ENCODE assay signal across 30 mouse cellular contexts in genomic region chr1:181537627-181538525, GRCm38 (mm10). TPM values are rescaled to one million over a fixed set of nuclear protein-coding genes. Genes with fewer than 3 reads are reported as not detected.
DNase-seq lines count a peak whose midpoint lies in the region; TF ChIP-seq lines count a peak whose summit lies in the region.
"Had no signal": no experiment of that assay in that cellular context is flagged by ENCODE, and none has a peak within 500 bp of the region (broad histone marks: within the 10 kb centered on the region; RNA-seq: fewer than 3 reads in every experiment).

No protein-coding gene starts in this region.

- no peak for TF ChIP-seq CTCF in MEL (IDR thresholded peaks at IDR 0.05 in 2 of 3, conservative IDR thresholded peaks at IDR 0.05 in 1 of 3; ENCODE audit: control insufficient read depth in 1 of 3, insufficient read depth in 1 of 3, low read depth in 2 of 3, low read length in 3 of 3, poor library complexity in 1 of 3, severe bottlenecking in 1 of 3)
- 0 out of 2 replicates have a peak, but pooled peaks have one; percentile 9 for TF ChIP-seq CTCF in bone marrow macrophage, adult 2 months (IDR thresholded peaks at IDR 0.05; ENCODE audit: low read depth, low read length)

- peak; percentile 87 to 94 for TF ChIP-seq EP300 in MEL (IDR thresholded peaks at IDR 0.05; ENCODE audit: low read depth in 1 of 2, low read length in 2 of 2)

- no peak for TF ChIP-seq POLR2A in MEL (IDR thresholded peaks at IDR 0.05; ENCODE audit: control insufficient read depth in 1 of 2, insufficient read depth in 1 of 2, low read depth in 1 of 2, low read length in 2 of 2, poor library complexity in 1 of 2)
- TF ChIP-seq POLR2A in bone marrow macrophage, adult 2 months (IDR thresholded peaks at IDR 0.05; ENCODE audit: borderline replicate concordance, low read depth, low read length), result no peak

- TF ChIP-seq RAD21 in MEL (IDR thresholded peaks at IDR 0.05; ENCODE audit: low read depth, low read length), result no peak

- no peak overlapping the region for H3K4me3 ChIP-seq in MEL (ENCODE audit: control insufficient read depth in 1 of 2, insufficient read depth in 1 of 2, low read depth in 2 of 2, low read length in 2 of 2)
- no peak overlapping the region for H3K4me3 ChIP-seq in bone marrow macrophage, adult 2 months (ENCODE audit: insufficient read depth, low read length)
- H3K4me3 ChIP-seq: embryonic facial prominence, embryonic 12.5 days; forebrain, embryonic 15.5 days; gastrocnemius, adult 2 months; hindbrain, embryonic 13.5 days had no signal

- H3K36me3 ChIP-seq in MEL (ENCODE audit: control insufficient read depth in 1 of 2, insufficient read depth in 2 of 2, low read length in 2 of 2), result peaks cover 0 to 15% of the 10 kb centered on the region in 2 experiments; a peak in 2 of 4 replicates
- H3K36me3 ChIP-seq: embryonic facial prominence, embryonic 12.5 days; forebrain, embryonic 15.5 days; hindbrain, embryonic 13.5 days had no signal

- peak; percentile 41 to 51 for DNase-seq in adrenal gland, postnatal 36 days
- no peak for DNase-seq in adrenal gland, adult 8-10 months
- DNase-seq in kidney, postnatal 14 days, result peak; percentile 10
- no peak for DNase-seq in kidney, adult 18-20 months
- DNase-seq in MEL (ENCODE audit: low read depth, low spot score), result peak; percentile 75
- DNase-seq in retina, postnatal 1 day, result no peak
- DNase-seq: cerebellum, adult 11-12 months; cerebellum, adult 9-11 months; embryo, embryonic 11 days; gastrocnemius, adult 2 months; gastrocnemius, postnatal 36 days; heart, adult 18-20 months; heart, postnatal 4 days; liver; lung, adult 2 months; midbrain, embryonic 14.5 days; right cerebral cortex, postnatal 14 days; spleen, adult 18-20 months; thymus, postnatal 14 days had no signal

- H3K27ac ChIP-seq in MEL (ENCODE audit: control insufficient read depth, low read depth, low read length), result peak overlapping the region; percentile 5; the same call in 1 of the 2 replicates
- H3K27ac ChIP-seq in bone marrow macrophage, adult 2 months (ENCODE audit: insufficient read depth, low read depth, low read length), result no peak overlapping the region
- H3K27ac ChIP-seq: embryonic facial prominence, embryonic 12.5 days; forebrain, embryonic 15.5 days; gastrocnemius, adult 2 months; hindbrain, embryonic 13.5 days; liver, embryonic 14.5 days had no signal

- H3K27me3 ChIP-seq in MEL (ENCODE audit: control insufficient read depth in 1 of 2, insufficient read depth in 2 of 2, low read length in 2 of 2), result no peaks in the 10 kb centered on the region
- H3K27me3 ChIP-seq: embryonic facial prominence, embryonic 12.5 days; forebrain, embryonic 15.5 days; hindbrain, embryonic 13.5 days had no signal

- H3K9me3 ChIP-seq in MEL (replicated peaks; ENCODE audit: insufficient read depth, low read length), result no peaks in the 10 kb centered on the region
- H3K9me3 ChIP-seq: embryonic facial prominence, embryonic 12.5 days; forebrain, embryonic 15.5 days; hindbrain, embryonic 13.5 days had no signal

- peaks cover 4 to 34% of the 10 kb centered on the region in 2 experiments; a peak in 3 of 4 replicates for H3K4me1 ChIP-seq in MEL (ENCODE audit: control insufficient read depth in 1 of 2, insufficient read depth in 2 of 2, low read length in 2 of 2)
- peaks cover 8% of the 10 kb centered on the region for H3K4me1 ChIP-seq in bone marrow macrophage, adult 2 months (ENCODE audit: control insufficient read depth, insufficient read depth, low read length)
- H3K4me1 ChIP-seq: forebrain, embryonic 15.5 days had no signal

- H3K79me2 ChIP-seq in MEL (ENCODE audit: control insufficient read depth, insufficient read depth, low read length, poor library complexity), result no peaks in the 10 kb centered on the region

- no peak overlapping the region for H3K9ac ChIP-seq in MEL (ENCODE audit: control insufficient read depth, low read depth, low read length, poor library complexity, severe bottlenecking)
- H3K9ac ChIP-seq: embryonic facial prominence, embryonic 12.5 days; forebrain, embryonic 15.5 days; hindbrain, embryonic 13.5 days; liver, embryonic 14.5 days had no signal

TF ChIP-seq in MEL, 35 proteins besides CTCF, POLR2A, EP300 and RAD21:
- TF ChIP-seq ZMIZ1 (IDR thresholded peaks at IDR 0.05; ENCODE audit: low read depth, low read length) (no peak), ZNF384 (IDR thresholded peaks at IDR 0.05; ENCODE audit: low read depth, low read length) (no peak), E2F4 (IDR thresholded peaks at IDR 0.05; ENCODE audit: borderline replicate concordance, low read depth, low read length) (no peak), MYB (IDR thresholded peaks at IDR 0.05; ENCODE audit: low read depth, low read length) (no peak), MYC (IDR thresholded peaks at IDR 0.05; ENCODE audit: low read depth, low read length) (no peak), POLR2AphosphoS2 (IDR thresholded peaks at IDR 0.05; ENCODE audit: low read length) (no peak), RCOR1 (IDR thresholded peaks at IDR 0.05; ENCODE audit: low read depth, low read length) (peak; percentile 58), SIN3A (IDR thresholded peaks at IDR 0.05; ENCODE audit: low read length) (no peak; the same call in 1 of the 2 replicates), ELF1 (IDR thresholded peaks at IDR 0.05; ENCODE audit: low read depth, low read length) (no peak), JUND (IDR thresholded peaks at IDR 0.05; ENCODE audit: low read depth, low read length) (no peak), MEF2A (IDR thresholded peaks at IDR 0.05; ENCODE audit: extremely low read depth, insufficient replicate concordance, low read depth, low read length, poor library complexity, severe bottlenecking) (no peak), BHLHE40 (IDR thresholded peaks at IDR 0.05; ENCODE audit: borderline replicate concordance, low read depth, low read length) (no peak), UBTF (IDR thresholded peaks at IDR 0.05; ENCODE audit: borderline replicate concordance, insufficient read depth, low read depth, low read length) (no peak), GATA1 (IDR thresholded peaks at IDR 0.05; ENCODE audit: low read depth, low read length) (peak; percentile 92), CHD1 (IDR thresholded peaks at IDR 0.05; ENCODE audit: low read depth, low read length) (no peak), NELFE (IDR thresholded peaks at IDR 0.05; ENCODE audit: low read depth, low read length) (no peak), TAL1 (IDR thresholded peaks at IDR 0.05; ENCODE audit: low read length) (peak; percentile 75), ZC3H11A (IDR thresholded peaks at IDR 0.05; ENCODE audit: low read depth, low read length) (no peak), USF1 (IDR thresholded peaks at IDR 0.05; ENCODE audit: low read depth, low read length) (no peak), ETS1 (IDR thresholded peaks at IDR 0.05; ENCODE audit: low read depth, low read length) (peak; percentile 55), GABPA (IDR thresholded peaks at IDR 0.05; ENCODE audit: low read depth, low read length) (no peak), KAT2A (conservative IDR thresholded peaks at IDR 0.05; ENCODE audit: low read depth, low read length) (no peak), NRF1 (IDR thresholded peaks at IDR 0.05; ENCODE audit: insufficient read depth, low read depth, low read length, poor library complexity, severe bottlenecking) (no peak), SMC3 (IDR thresholded peaks at IDR 0.05; ENCODE audit: low read depth, low read length) (no peak), TBP (IDR thresholded peaks at IDR 0.05; ENCODE audit: low read depth, low read length) (no peak), HCFC1 (IDR thresholded peaks at IDR 0.05; ENCODE audit: low read depth, low read length) (no peak), MAFK (IDR thresholded peaks at IDR 0.05; ENCODE audit: borderline replicate concordance, low read depth, low read length) (no peak), ZKSCAN1 (IDR thresholded peaks at IDR 0.05; ENCODE audit: low read depth, low read length) (no peak), MAX (IDR thresholded peaks at IDR 0.05; ENCODE audit: low read length) (no peak), TCF12 (IDR thresholded peaks at IDR 0.05; ENCODE audit: low read depth, low read length) (peak; percentile 91)
TF ChIP-seq in MEL: peak in this region for 5.

RNA-seq across cellular contexts. Expression of gene Ccdc121, which starts 26.6 kb away (rescaled TPM):
- not detected for total RNA-seq in adrenal gland, postnatal 36 days (2021)
- under 1 TPM in 1 of 4 experiments, not detected in 3; 0.31 TPM for total RNA-seq in adrenal gland, adult 8-10 months (2022)
- not detected in 2 replicates for total RNA-seq in MEL (2012; rRNA removed)
- polyA plus RNA-seq in MEL (2012; ENCODE audit: insufficient read depth in 1 of 2, insufficient read length in 2 of 2, low read depth in 1 of 2, low replicate concordance in 2 of 2, missing spikeins in 1 of 2), result not detected
- polyA plus RNA-seq in bone marrow macrophage, adult 2 months (2012; ENCODE audit: insufficient read depth, insufficient read length, missing spikeins), result not detected in 2 replicates
- total RNA-seq: gastrocnemius, adult 2 months; gastrocnemius, postnatal 36 days; heart, adult 18-20 months; heart, postnatal 4 days; monocyte, adult 5-6 weeks had no signal
- polyA plus RNA-seq: activated CD4-positive, CD25-positive, alpha-beta regulatory T cell, adult 4 months; CD4-positive, CD25-positive, alpha-beta regulatory T cell, adult 4 months; hindbrain, embryonic 13.5 days; intestine, embryonic 16.5 days; liver, embryonic 14.5 days; neural tube, embryonic 14.5 days; urinary bladder, adult 2 months had no signal

RNA-seq across cellular contexts. Expression of gene Dnah14, which starts 38.5 kb away (rescaled TPM):
- under 1 TPM in 1 of 2 experiments, not detected in 1; 0.03 TPM for total RNA-seq in adrenal gland, postnatal 36 days (2021)
- under 1 TPM in 3 of 4 experiments, not detected in 1; 0.03 to 0.14 (median 0.03) TPM for total RNA-seq in adrenal gland, adult 8-10 months (2022)
- 0.77 and 0.78 TPM in 2 replicates for total RNA-seq in MEL (2012; rRNA removed)
- 1 to 10 TPM in 1 of 2 experiments, not detected in 1; 1.2 TPM for polyA plus RNA-seq in MEL (2012; ENCODE audit: insufficient read depth in 1 of 2, insufficient read length in 2 of 2, low read depth in 1 of 2, low replicate concordance in 2 of 2, missing spikeins in 1 of 2)
- polyA plus RNA-seq in bone marrow macrophage, adult 2 months (2012; ENCODE audit: insufficient read depth, insufficient read length, missing spikeins), result not detected in 2 replicates
- total RNA-seq: gastrocnemius, adult 2 months; heart, adult 18-20 months; heart, postnatal 4 days had no signal

Comparison
In these comparisons a context has a peak if more than half of its experiments do, and no peak if none do; other contexts are left out.
1. DNase-seq: peak in adrenal gland, postnatal 36 days (2 of 2), kidney, postnatal 14 days (single experiment) and MEL (single experiment); none in adrenal gland, adult 8-10 months (single experiment), kidney, adult 18-20 months (single experiment) and retina, postnatal 1 day (single experiment).